Mouse (Mus musculus) thymus, postnatal 4 days (tissue): ENCODE results near the gene Esrrb.

Experiments
- DNase-seq: peaks from one replicate; pipeline ENCODE4 v3.0.0; 2021

Gene Esrrb

DNA sequence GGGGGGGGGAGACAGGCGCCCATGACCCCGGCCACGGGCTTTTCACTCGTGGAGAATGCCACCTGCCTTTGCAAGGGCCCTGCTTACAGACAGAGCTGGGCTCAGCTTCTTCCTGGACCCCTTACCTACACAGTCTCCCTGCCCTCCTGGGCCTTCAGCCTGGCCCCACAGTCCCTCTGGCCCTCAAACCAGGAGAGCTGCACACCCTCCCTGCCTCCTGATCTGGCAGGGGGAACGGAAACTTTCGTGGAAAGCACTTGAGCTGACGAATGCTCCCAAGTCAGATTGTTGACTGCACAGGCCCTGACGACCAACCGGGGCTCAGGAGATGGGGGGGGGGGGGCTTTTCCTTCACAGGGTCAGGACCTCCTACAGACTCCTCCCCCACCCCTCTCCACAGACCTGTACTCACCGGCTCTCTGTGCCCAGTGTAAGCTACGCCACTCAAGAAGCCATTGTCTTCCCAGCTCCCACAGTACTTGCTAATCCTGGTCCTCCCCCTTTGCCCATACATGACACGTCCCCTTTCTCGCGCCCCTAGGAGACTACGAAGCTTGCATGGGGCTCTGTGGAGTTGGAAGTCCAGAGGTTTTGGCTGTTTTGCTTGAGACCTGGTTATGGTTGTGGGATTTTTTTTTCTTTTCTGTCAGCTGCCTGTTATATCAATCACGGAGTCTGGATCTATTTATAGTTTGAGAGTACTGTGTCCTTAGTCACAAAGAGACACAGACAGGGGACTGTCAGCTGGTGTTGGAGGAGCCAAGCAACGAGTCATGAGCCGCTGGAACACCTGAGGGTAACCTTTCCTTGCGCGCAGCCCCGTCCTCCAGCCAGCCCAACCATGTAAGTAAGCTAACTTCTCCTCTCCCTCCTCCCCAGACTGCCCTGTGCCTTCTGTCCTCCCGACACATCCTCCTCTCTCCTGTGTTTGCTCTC is at the start of gene Esrrb:
Gene Esrrb (plus strand): TSS at position 422 of the 936 bp plus-strand sequence.
- no peak for DNase-seq

- no peak for DNase-seq
These were observed 40.3 kb upstream of the Esrrb start for GRCm38 (mm10) chr12:86320629-86321028.

DNA sequence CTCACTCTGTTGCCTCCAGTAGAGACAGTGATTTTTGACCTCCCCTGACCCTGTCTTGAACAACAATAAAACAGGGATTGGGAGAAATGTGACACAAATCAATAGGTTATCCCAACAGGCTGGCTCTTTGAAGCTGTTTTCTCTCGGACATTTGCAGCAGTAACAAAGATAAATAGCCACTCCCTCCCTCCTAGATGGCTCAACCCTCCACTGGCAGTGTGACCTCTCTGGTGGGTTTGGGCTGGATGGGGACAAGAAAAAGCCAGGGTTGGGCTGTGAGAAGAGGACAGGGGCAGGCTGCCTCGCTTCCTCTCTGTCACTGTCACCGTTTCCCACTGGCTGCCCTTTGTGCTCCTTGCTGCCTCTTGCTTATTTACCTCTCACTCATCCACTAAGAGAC is 36.6 kb upstream of the Esrrb start:
- no peak for DNase-seq

GRCm38 (mm10) chr12:86329813-86330212 is 31.1 kb upstream of the Esrrb start:
- no peak for DNase-seq

GRCm38 (mm10) chr12:86330684-86331083 is 30.2 kb upstream of the Esrrb start:
- no peak for DNase-seq

DNA sequence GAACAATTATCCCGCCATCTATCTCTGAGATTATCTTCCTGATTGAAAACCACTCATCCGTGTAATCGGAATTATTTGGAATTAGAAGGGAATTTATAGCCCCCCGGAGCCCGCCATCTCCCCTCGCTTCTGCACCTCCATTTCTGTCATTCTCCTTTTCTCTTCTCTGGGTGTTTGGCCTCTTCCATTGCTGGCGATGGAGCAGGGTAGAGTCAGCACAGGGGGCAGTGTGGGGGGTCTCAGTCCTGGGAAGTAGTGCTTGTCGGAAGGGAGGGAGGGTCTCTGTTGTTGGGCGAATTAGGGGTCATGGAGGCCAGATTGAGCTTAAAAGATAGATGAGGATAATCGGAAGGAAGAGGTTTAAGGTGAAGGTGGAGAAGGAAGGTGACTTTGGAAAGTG is 29.7 kb upstream of the Esrrb start:
- DNase-seq: no peak

DNA sequence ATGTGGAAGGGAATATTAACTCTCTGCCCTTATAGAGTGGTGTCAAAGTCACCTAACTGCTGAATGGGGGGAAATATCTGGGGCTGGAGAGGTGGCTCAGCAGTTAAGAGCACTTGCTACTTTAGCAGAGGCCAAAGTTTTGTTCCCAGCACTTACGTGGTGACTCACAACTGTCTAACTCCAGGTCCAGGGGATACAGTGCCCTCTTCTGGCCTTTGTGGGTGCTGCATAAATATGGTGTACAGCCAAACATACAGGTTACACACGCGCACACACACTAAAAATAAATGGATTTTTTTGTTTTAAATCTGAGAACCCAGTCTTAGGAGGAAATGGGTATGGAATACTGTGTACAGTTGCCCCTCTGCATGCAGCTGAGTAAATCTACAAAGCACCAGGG is 24.7 kb upstream of the Esrrb start:
- DNase-seq: peak; percentile 48

DNA sequence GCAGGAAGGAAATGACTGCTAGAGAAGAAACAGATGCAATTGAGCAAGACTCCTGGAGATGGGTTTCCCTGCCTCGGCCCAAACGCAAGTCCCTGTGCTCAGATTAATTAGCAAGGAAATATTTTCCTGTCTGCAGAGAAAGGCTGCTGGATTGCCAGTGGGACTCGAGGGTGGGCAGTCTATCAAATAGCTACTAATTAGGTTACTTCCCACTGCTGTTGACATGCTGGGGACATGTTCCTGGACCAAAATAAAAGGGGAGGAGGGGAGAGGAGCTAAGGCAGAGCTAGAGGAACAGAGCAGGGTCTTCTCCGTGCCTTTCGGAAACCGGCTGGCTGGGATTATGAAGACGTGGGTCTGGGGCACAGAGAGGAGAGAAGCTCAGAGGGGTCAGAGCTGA is 24.0 kb upstream of the Esrrb start:
- no peak for DNase-seq

DNA sequence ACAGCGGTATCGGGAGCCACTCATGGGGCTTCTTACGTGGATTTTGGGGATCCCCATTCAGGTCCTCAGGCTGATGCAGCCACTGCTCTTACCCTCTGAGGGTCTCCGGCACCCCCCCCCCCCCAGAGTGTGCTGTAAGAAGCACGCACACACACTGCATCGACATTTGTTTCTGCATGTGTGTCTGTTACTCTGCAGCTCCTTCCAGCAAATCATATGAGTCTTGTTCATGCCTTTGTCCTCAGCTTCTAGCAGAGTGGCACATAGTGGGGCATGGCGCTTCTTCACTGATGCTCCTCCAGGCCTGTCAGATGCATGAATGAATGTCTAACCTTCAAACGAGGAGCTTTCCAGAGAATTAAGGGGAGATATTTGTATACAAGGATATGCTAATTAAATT is 11.4 kb upstream of the Esrrb start:
- DNase-seq: no peak

DNA sequence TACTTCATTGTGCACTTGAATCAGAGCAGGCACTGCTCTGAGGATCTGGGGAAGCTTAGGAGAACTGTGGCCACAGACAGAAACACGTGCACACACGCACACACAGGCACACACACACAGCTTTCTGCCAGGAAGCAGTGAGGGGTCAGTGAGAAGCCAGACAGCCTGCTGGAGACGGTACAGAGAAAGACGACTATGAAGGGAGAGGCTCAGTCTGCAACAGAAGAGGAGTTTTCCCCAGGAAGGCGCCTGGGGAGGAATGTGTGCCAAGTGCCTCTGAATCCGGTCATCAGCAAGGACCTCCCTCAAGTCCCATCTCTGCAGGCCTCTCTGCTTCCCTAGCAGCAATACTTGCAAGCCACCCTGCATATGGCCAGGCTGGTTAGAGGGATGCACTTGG is 1.5 kb upstream of the Esrrb start:
- DNase-seq: no peak

- no peak for DNase-seq
These were observed 1.0 kb upstream of the Esrrb start for GRCm38 (mm10) chr12:86359873-86360272.

GRCm38 (mm10) chr12:86364285-86364684 is 3.4 kb downstream of the Esrrb start:
- no peak for DNase-seq

- DNase-seq: no peak
These were observed 3.8 kb downstream of the Esrrb start for GRCm38 (mm10) chr12:86364756-86365155.

GRCm38 (mm10) chr12:86370611-86371383 is 9.9 kb downstream of the Esrrb start:
- DNase-seq: no peak

DNA sequence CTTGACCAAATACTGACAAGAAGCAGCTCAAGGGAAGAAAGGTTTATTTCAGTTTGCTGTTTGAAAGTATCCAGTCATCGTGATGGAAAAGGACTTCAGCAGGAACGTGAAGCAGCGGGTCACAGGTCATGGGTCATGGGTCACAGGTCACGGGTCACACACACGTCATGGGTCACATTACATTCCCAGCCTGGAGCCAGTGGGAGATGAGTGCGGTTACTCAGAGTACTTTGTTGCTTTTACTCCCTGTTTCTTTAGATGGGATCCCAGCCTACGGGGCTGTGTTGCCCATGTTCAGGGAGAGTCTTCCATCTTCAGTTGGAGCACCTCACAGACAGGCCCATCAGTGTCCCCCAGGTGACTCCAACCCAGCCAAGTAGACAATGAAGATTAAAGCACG is 13.4 kb downstream of the Esrrb start:
- no peak for DNase-seq

GRCm38 (mm10) chr12:86379672-86380213 is 18.8 kb downstream of the Esrrb start:
- no peak for DNase-seq

- no peak for DNase-seq
These were observed 22.9 kb downstream of the Esrrb start for GRCm38 (mm10) chr12:86383803-86384202.

DNA sequence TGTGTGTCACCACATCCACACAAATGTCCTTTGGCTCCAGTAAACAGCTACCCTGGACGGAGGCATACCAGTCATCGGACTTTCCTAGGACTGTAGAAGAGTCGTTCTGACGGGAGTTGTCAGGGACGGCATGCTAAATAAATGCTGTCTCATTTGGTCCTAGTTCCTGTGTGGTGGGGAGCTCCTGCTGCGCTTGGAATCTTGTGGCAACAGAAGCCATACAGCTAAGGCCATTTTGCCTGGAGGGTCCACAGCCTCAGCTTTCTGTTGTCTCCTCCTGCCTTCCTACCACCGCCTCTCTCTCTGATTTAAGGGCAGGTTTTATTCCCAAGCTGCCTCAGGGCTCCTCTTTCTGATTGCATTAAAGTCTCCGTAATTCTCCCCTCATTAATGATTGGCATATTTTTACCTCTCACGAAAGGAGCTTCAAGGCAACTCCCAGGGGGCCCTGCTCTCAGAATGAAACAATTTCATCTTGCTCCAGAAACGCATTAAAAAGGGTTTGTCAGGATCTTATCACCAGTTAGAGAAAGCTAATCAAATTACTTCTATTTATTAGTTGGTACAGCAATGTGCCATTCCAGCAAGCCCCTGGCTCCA is 26.9 kb downstream of the Esrrb start:
- no peak for DNase-seq

DNA sequence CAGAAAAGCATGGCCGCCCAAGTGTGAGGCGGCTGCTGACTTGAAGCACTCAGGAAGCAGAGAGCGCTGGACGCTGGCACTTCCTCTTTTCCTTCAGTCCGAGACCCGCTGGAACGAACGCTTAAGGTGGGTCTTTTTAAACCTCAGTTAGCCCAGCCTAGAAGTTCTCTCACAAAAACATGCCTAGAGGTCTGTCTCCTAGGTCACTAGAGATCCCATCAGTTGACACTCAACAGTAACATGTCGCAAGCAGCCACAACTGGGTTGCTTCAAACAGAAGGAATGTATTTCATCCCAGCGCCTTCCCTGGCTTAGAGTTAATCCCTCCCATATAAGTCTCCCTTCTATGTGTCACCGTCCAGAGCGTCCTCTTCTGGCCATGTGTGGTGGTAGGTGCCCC is 33.9 kb downstream of the Esrrb start:
- no peak for DNase-seq

DNA sequence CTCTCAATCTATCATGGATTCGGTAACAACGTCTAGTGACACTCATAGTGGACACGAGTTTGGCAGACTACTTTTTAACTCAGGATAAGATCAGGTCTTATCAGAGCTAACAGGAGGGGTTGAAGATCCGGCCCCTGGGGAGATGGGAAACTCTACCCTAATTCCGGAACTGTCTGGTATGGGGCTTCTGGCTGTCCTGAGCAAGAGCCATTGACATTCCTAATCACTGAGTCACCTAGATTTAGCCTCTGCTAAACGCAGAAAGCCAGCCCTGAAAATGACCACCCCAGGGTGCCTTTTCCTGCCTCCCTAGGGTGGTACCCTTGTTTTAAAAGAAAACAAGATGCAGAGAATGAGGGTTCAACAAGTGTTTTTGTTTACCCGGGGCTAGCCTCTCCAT is 34.4 kb downstream of the Esrrb start:
- no peak for DNase-seq

DNA sequence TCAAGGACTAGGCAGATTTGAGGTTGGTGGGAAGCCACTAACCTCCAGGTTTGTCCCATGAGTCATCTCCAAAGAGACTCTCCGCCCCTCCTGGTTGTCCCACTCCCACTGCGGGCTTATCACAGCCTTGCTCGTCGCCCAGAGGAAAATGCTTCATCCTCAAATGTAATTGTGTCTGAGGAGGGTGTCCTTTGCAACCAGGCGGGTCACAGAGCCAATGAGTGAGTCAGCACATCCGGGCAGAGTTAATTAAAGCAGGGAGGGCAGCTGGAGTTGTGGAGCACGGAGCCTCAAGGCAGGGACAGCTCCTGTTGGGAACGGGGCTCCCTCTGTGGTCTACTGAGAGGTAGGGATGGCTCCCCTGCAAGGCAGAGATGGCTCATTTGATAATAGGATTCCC is 37.8 kb downstream of the Esrrb start:
- no peak for DNase-seq

DNA sequence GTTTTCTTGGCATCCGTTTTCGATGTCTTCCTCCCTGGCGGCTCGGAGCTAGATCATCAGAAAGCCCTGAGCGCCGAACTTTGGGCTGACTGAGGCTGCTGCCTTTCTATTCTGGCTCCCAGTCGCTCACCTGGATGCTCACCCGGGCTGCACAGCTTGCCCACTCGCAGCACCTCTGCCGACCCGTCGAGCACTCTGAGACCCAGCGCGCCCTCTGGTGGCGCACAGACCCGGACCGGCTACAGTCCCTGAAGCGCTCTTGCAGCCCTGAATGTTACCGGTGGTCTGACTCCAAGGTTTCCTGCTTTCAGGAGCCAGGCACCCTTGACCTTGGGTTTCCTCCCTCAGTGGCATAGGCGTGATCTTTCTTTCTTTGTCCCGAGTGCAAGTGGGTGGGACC is 41.8 kb downstream of the Esrrb start:
- peak; percentile 93 for DNase-seq

DNA sequence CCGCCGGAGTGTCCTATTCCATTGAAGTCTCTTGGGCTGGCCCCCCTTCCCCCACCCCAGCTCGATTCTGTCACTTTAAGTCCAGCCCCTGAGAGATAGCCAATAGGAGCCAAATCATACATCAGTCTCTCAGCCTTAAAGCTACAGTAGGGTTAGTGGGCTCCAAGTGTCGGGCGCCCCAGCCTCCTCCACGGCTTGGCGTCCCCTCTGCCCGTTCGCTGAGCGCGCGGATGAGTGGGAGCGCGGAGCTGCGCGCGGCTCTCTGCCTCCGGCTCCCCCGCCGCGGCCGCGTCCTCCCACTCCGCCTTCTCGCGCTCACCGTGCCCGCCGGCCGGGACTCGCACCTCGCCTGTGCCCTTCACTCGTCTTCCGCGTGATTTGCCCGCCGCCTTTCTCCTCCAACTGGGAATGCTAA is 60.6 kb downstream of the Esrrb start:
- peak; percentile 33 for DNase-seq
